Mouse (Mus musculus) small intestine, adult 2 months (tissue): Measurements from ENCODE around the gene Tas2r125.

Source experiments
- CTCF ChIP-seq: fragments of 200-500 bp; IDR thresholded peaks from 2 replicates; pipeline ENCODE4 v1.5.1; 2012; ENCODE audit warnings: low read depth, mild to moderate bottlenecking, control low read depth, inconsistent platforms, low read length, moderate library complexity, mixed read lengths; ENCODE audit not compliant: insufficient replicate concordance, insufficient read length; ENCODE audit errors: extremely low read depth
- POLR2A ChIP-seq: fragments of 200-500 bp; IDR thresholded peaks from 2 replicates; pipeline ENCODE4 v1.6.1; 2012; ENCODE audit warnings: low read depth, mild to moderate bottlenecking, control low read depth, inconsistent platforms, low read length, moderate library complexity

- no peak for TF ChIP-seq CTCF
- TF ChIP-seq POLR2A: no peak
Measured at GRCm38 (mm10) chr6:132892711-132893110, 16.7 kb upstream of the Tas2r125 start, which contains the start of gene Tas2r113.
